Mouse (Mus musculus) intestine, embryonic 15.5 days (tissue): ENCODE measurements around the gene Xpo6. TPM values are rescaled to one million over a fixed set of nuclear protein-coding genes. Genes with fewer than 3 reads are reported as not detected.
A peak's percentile ranks its signal among the peaks of the same experiment; 100 is the strongest.

ENCODE experiments used
- ATAC-seq: fragments of 200-750 bp; cut with Nextera tagmentation; 2 replicates; pipeline ENCODE4 v1.8.0; 2017; ENCODE audit warnings: moderate TSS enrichment, moderate library complexity
- H3K27ac ChIP-seq: fragments of 300-500 bp; sonication (generic); 2 replicates; pipeline ENCODE4 v1.5.1; 2015; ENCODE audit warnings: mild to moderate bottlenecking, inconsistent platforms
- H3K27me3 ChIP-seq: fragments of 300-500 bp; sonication (generic); replicated peaks from 2 replicates; pipeline ENCODE4 v1.6.1; 2015; ENCODE audit warnings: inconsistent platforms
- H3K36me3 ChIP-seq: fragments of 300-500 bp; sonication (generic); 2 replicates; pipeline ENCODE4 v1.6.1; 2015; ENCODE audit warnings: inconsistent platforms
- H3K4me1 ChIP-seq: fragments of 300-500 bp; sonication (generic); replicated peaks from 2 replicates; pipeline ENCODE4 v1.6.1; 2015; ENCODE audit warnings: inconsistent platforms
- H3K4me2 ChIP-seq: fragments of 300-500 bp; sonication (generic); replicated peaks from 2 replicates; pipeline ENCODE4 v1.6.1; 2015; ENCODE audit warnings: mild to moderate bottlenecking, inconsistent platforms
- H3K4me3 ChIP-seq: fragments of 300-500 bp; sonication (generic); replicated peaks from 2 replicates; pipeline ENCODE4 v1.5.1; 2015; ENCODE audit warnings: inconsistent platforms
- H3K9ac ChIP-seq: fragments of 300-500 bp; sonication (generic); 2 replicates; pipeline ENCODE4 v1.6.1; 2015; ENCODE audit warnings: inconsistent platforms
- H3K9me3 ChIP-seq: fragments of 300-500 bp; sonication (generic); 2 replicates; pipeline ENCODE4 v1.6.1; 2016; ENCODE audit warnings: inconsistent platforms
- WGBS: fragments of 180-500 bp; shearing (Covaris S2); methylation state at CpG from one replicate; pipeline ENCODE4 v1.1.7; 2015; 5-methylcytosine and 5-hydroxymethylcytosine counted together
- polyA plus RNA-seq: library from polyadenylated mRNA; unstranded; fragments of >200 nt; fragmentation: Nextera tagmentation; extraction: Ambion mirVana; gene quantifications from 2 replicates; pipeline ENCODE4 v1.2.1, GENCODE M21; 2015

The Xpo6 gene
- polyA plus RNA-seq, 1 experiment from 2014 or later = 37.4 TPM

GRCm38 (mm10) chr7:126109898-126110297, 90.4 kb downstream of the Xpo6 start:
- Histone ChIP-seq H3K4me2 (no peak overlapping the region), H3K4me1 (no peaks in the 10 kb centered on the region), H3K27me3 (no peaks in the 10 kb centered on the region), H3K36me3 (peaks cover 51% of the 10 kb centered on the region), H3K4me3 (no peak overlapping the region), H3K9me3 (no peaks in the 10 kb centered on the region), H3K9ac (no peak overlapping the region), H3K27ac (no peak overlapping the region)
- 74% methylated on average over 3 of the region's 3 CpGs for WGBS
- no peak for ATAC-seq

- WGBS = 96% methylated on average over 11 of the region's 11 CpGs
- no peak overlapping the region for H3K4me3 ChIP-seq
- no peaks in the 10 kb centered on the region for H3K4me1 ChIP-seq
- H3K9ac ChIP-seq = no peak overlapping the region
- ATAC-seq = no peak
- H3K9me3 ChIP-seq = no peaks in the 10 kb centered on the region
- H3K4me2 ChIP-seq = no peak overlapping the region
- no peak overlapping the region for H3K27ac ChIP-seq
- no peaks in the 10 kb centered on the region for H3K27me3 ChIP-seq
- H3K36me3 ChIP-seq = peaks cover 49% of the 10 kb centered on the region
Observed at GRCm38 (mm10) chr7:126100440-126100839, 99.9 kb downstream of the Xpo6 start.

GRCm38 (mm10) chr7:126099835-126100234, 100.5 kb downstream of the Xpo6 start:
- Histone ChIP-seq H3K27me3 (no peaks in the 10 kb centered on the region), H3K9me3 (no peaks in the 10 kb centered on the region), H3K27ac (no peak overlapping the region), H3K4me2 (no peak overlapping the region), H3K9ac (no peak overlapping the region), H3K4me1 (no peaks in the 10 kb centered on the region), H3K36me3 (peaks cover 45% of the 10 kb centered on the region), H3K4me3 (no peak overlapping the region)
- ATAC-seq = no peak
- WGBS = 82% methylated on average over 2 of the region's 2 CpGs

GRCm38 (mm10) chr7:126099163-126099775, 101.0 kb downstream of the Xpo6 start:
- WGBS = 96% methylated on average over 7 of the region's 7 CpGs
- H3K4me2 ChIP-seq = no peak overlapping the region
- H3K4me1 ChIP-seq = no peaks in the 10 kb centered on the region
- H3K9ac ChIP-seq = no peak overlapping the region
- no peak overlapping the region for H3K4me3 ChIP-seq
- no peaks in the 10 kb centered on the region for H3K9me3 ChIP-seq
- ATAC-seq = no peak
- peaks cover 41% of the 10 kb centered on the region for H3K36me3 ChIP-seq
- no peaks in the 10 kb centered on the region for H3K27me3 ChIP-seq
- no peak overlapping the region for H3K27ac ChIP-seq

- H3K9ac ChIP-seq = no peak overlapping the region
- H3K4me2 ChIP-seq = no peak overlapping the region
- no peak for ATAC-seq
- no peak overlapping the region for H3K4me3 ChIP-seq
- H3K36me3 ChIP-seq = peaks cover 28% of the 10 kb centered on the region
- no peaks in the 10 kb centered on the region for H3K9me3 ChIP-seq
- 74% methylated on average over 7 of the region's 9 CpGs for WGBS
- no peak overlapping the region for H3K27ac ChIP-seq
- H3K27me3 ChIP-seq = no peaks in the 10 kb centered on the region
- H3K4me1 ChIP-seq = no peaks in the 10 kb centered on the region
Observed at GRCm38 (mm10) chr7:126097219-126097915, 102.9 kb downstream of the Xpo6 start.

- Histone ChIP-seq H3K9me3 (no peaks in the 10 kb centered on the region), H3K36me3 (peaks cover 20% of the 10 kb centered on the region), H3K4me1 (no peaks in the 10 kb centered on the region), H3K9ac (no peak overlapping the region), H3K4me2 (no peak overlapping the region), H3K27me3 (no peaks in the 10 kb centered on the region), H3K4me3 (no peak overlapping the region), H3K27ac (no peak overlapping the region)
- ATAC-seq = no peak
- WGBS = 81% methylated on average over 5 of the region's 5 CpGs
Observed at GRCm38 (mm10) chr7:126096596-126096995, 103.7 kb downstream of the Xpo6 start.

- no peak overlapping the region for H3K4me3 ChIP-seq
- no peak overlapping the region for H3K27ac ChIP-seq
- no peaks in the 10 kb centered on the region for H3K4me1 ChIP-seq
- H3K27me3 ChIP-seq = no peaks in the 10 kb centered on the region
- H3K36me3 ChIP-seq = peaks cover 7% of the 10 kb centered on the region
- ATAC-seq = no peak
- no peak overlapping the region for H3K9ac ChIP-seq
- H3K4me2 ChIP-seq = no peak overlapping the region
- 95% methylated on average over 5 of the region's 5 CpGs for WGBS
- no peaks in the 10 kb centered on the region for H3K9me3 ChIP-seq
Observed at GRCm38 (mm10) chr7:126094738-126095137, 105.6 kb downstream of the Xpo6 start.

- H3K9ac ChIP-seq = no peak overlapping the region
- H3K36me3 ChIP-seq = no peaks in the 10 kb centered on the region; the same call in 1 of the 2 replicates
- WGBS = 39% methylated on average over 3 of the region's 3 CpGs
- no peak for ATAC-seq
- H3K4me3 ChIP-seq = no peak overlapping the region
- H3K27me3 ChIP-seq = no peaks in the 10 kb centered on the region
- H3K27ac ChIP-seq = no peak overlapping the region
- H3K4me2 ChIP-seq = no peak overlapping the region
- H3K4me1 ChIP-seq = no peaks in the 10 kb centered on the region
- H3K9me3 ChIP-seq = no peaks in the 10 kb centered on the region
Observed at GRCm38 (mm10) chr7:126093162-126093561, 107.1 kb downstream of the Xpo6 start.

GRCm38 (mm10) chr7:126089782-126090181, 110.5 kb downstream of the Xpo6 start:
- H3K27ac ChIP-seq = no peak overlapping the region
- WGBS = 16% methylated on average over 6 of the region's 6 CpGs
- H3K4me2 ChIP-seq = no peak overlapping the region
- no peaks in the 10 kb centered on the region for H3K9me3 ChIP-seq
- H3K4me3 ChIP-seq = no peak overlapping the region
- peaks cover 6% of the 10 kb centered on the region; the same call in 1 of the 2 replicates for H3K27me3 ChIP-seq
- no peaks in the 10 kb centered on the region for H3K36me3 ChIP-seq
- no peak for ATAC-seq
- H3K9ac ChIP-seq = no peak overlapping the region
- H3K4me1 ChIP-seq = peaks cover 5% of the 10 kb centered on the region; the same call in 1 of the 2 replicates

- Histone ChIP-seq H3K4me1 (peaks cover 10% of the 10 kb centered on the region; the same call in 1 of the 2 replicates), H3K9me3 (no peaks in the 10 kb centered on the region), H3K4me3 (no peak overlapping the region), H3K27me3 (peaks cover 18% of the 10 kb centered on the region), H3K36me3 (no peaks in the 10 kb centered on the region), H3K4me2 (no peak overlapping the region), H3K9ac (no peak overlapping the region), H3K27ac (no peak overlapping the region)
- no peak for ATAC-seq
- WGBS = 17% methylated on average over 6 of the region's 6 CpGs
Observed at GRCm38 (mm10) chr7:126088155-126088554, 112.1 kb downstream of the Xpo6 start.

GRCm38 (mm10) chr7:126087602-126088001, 112.7 kb downstream of the Xpo6 start:
- peaks cover 10% of the 10 kb centered on the region; the same call in 1 of the 2 replicates for H3K4me1 ChIP-seq
- H3K9me3 ChIP-seq = no peaks in the 10 kb centered on the region
- H3K27me3 ChIP-seq = peaks cover 23% of the 10 kb centered on the region
- H3K4me3 ChIP-seq = no peak overlapping the region
- no peak for ATAC-seq
- H3K9ac ChIP-seq = no peak overlapping the region
- no peaks in the 10 kb centered on the region for H3K36me3 ChIP-seq
- no peak overlapping the region for H3K4me2 ChIP-seq
- WGBS = 54% methylated on average over 10 of the region's 10 CpGs
- no peak overlapping the region for H3K27ac ChIP-seq

GRCm38 (mm10) chr7:126086321-126086741, 114.0 kb downstream of the Xpo6 start:
- 21% methylated on average over 6 of the region's 6 CpGs for WGBS
- ATAC-seq = peak; percentile 65
- peaks cover 22% of the 10 kb centered on the region for H3K4me1 ChIP-seq
- no peak overlapping the region for H3K4me3 ChIP-seq
- H3K9me3 ChIP-seq = no peaks in the 10 kb centered on the region
- H3K36me3 ChIP-seq = no peaks in the 10 kb centered on the region
- no peak overlapping the region; the same call in 1 of the 2 replicates for H3K4me2 ChIP-seq
- no peak overlapping the region for H3K27ac ChIP-seq
- no peak overlapping the region for H3K9ac ChIP-seq
- peaks cover 36% of the 10 kb centered on the region for H3K27me3 ChIP-seq

- Histone ChIP-seq H3K9me3 (no peaks in the 10 kb centered on the region), H3K4me2 (no peak overlapping the region), H3K27me3 (peaks cover 48% of the 10 kb centered on the region), H3K36me3 (no peaks in the 10 kb centered on the region), H3K27ac (no peak overlapping the region), H3K9ac (no peak overlapping the region), H3K4me1 (peaks cover 22% of the 10 kb centered on the region), H3K4me3 (no peak overlapping the region)
- ATAC-seq = no peak
- WGBS = 89% methylated on average over 9 of the region's 9 CpGs
Observed at GRCm38 (mm10) chr7:126085154-126085553, 115.1 kb downstream of the Xpo6 start.
